Mouse (Mus musculus): ENCODE data around the gene Gm609. TPM values are rescaled to one million over a fixed set of nuclear protein-coding genes. Genes with fewer than 3 reads are reported as not detected.

The Gm609 gene
- polyA plus RNA-seq, 2 experiments = 0.03 TPM; not detected in 1

DNA sequence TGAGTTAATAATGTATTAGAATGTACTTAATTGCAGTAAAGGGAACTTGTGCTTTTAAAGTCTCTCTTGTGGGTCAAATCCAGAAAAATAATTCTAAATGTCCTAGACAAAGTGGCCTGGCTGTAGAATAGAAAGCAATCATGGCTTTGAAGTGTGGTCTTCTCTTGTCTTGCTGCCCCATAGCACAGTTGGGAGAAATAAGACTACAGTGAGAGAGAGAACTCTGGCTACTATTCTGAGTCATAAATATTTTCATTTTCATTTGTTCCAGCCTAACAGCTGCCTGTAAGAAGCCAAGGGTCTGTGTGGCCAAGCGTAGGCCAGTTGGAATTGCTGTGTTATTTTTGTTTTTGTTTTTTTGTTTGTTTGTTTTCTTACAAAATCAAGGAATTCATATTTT lies 128.1 kb downstream of the Gm609 start:
- no peaks in the 10 kb centered on the region for H3K36me3 ChIP-seq (replicated peaks; ENCODE audit: control insufficient read depth, insufficient read depth, low read depth)
- no peak overlapping the region for H3K4me3 ChIP-seq (ENCODE audit: insufficient read depth in 1 of 2, low read depth in 2 of 2, low read length in 2 of 2)
- H3K9ac ChIP-seq (replicated peaks) = no peak overlapping the region
- no peaks in the 10 kb centered on the region for H3K27me3 ChIP-seq (ENCODE audit: control insufficient read depth, insufficient read depth, low read length)
- no peak for ATAC-seq (ENCODE audit: insufficient read depth)
- TF ChIP-seq EP300 (IDR thresholded peaks at IDR 0.05; ENCODE audit: low read depth) (no peak), CTCF (IDR thresholded peaks at IDR 0.05; ENCODE audit: low read depth) (no peak)
- no peak overlapping the region for H3K27ac ChIP-seq
- H3K9me3 ChIP-seq (ENCODE audit: control insufficient read depth, low read length) = no peaks in the 10 kb centered on the region
- WGBS (ENCODE audit: insufficient replicate concordance) = 75% methylated on average over 1 of the region's 1 CpGs
- DNase-seq (ENCODE audit: low read depth in 3 of 3, low spot score in 3 of 3) = no peak
- H3K4me1 ChIP-seq (replicated peaks; ENCODE audit: control insufficient read depth in 2 of 2, insufficient read depth in 2 of 2, low read length in 1 of 2) = no peaks in the 10 kb centered on the region
- no peak overlapping the region for H3K4me2 ChIP-seq (ENCODE audit: low read depth)

DNA sequence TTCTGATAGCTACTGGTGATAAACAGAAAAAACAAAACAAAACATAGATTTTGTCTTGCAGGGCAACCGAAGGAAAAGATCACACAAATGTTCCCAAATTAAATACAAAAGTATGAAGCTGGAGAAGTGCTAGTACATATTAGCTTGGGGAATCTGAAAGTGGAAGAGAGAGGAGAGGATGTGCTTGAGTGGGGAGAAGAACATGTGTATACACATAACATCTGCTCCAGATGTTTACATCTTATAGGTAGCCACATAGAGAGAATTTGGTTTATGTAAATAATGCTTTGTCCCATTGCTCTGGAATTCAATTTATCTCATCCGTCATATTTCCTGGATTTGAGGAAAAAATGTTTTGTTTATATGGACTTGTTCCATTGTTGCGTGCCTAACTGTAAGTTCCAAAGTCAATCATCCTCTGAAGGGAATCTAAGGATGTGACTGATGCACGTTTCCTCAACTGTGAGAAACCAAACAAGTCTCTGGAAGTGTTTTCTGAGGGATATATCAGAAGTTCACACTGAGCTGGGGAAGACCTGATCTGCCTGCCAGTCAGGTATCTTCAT lies 129.2 kb downstream of the Gm609 start:
- 52% methylated on average over 4 of the region's 4 CpGs for WGBS (ENCODE audit: insufficient replicate concordance)
- no peak for ATAC-seq (ENCODE audit: insufficient read depth)

More for the DNA sequence above, 129.2 kb downstream of the Gm609 start:
- H3K4me3 ChIP-seq (ENCODE audit: insufficient read depth in 1 of 2, low read depth in 2 of 2, low read length in 2 of 2) = no peak overlapping the region
- H3K27me3 ChIP-seq (ENCODE audit: control insufficient read depth, insufficient read depth, low read length) = no peaks in the 10 kb centered on the region
- TF ChIP-seq CTCF (IDR thresholded peaks at IDR 0.05; ENCODE audit: low read depth) (no peak), EP300 (IDR thresholded peaks at IDR 0.05; ENCODE audit: low read depth) (no peak)
- no peak overlapping the region for H3K9ac ChIP-seq (replicated peaks)
- H3K27ac ChIP-seq = no peak overlapping the region
- H3K4me1 ChIP-seq (replicated peaks; ENCODE audit: control insufficient read depth in 2 of 2, insufficient read depth in 2 of 2, low read length in 1 of 2) = no peaks in the 10 kb centered on the region
- no peak overlapping the region for H3K4me2 ChIP-seq (ENCODE audit: low read depth)
- no peaks in the 10 kb centered on the region for H3K9me3 ChIP-seq (ENCODE audit: control insufficient read depth, low read length)
- DNase-seq (ENCODE audit: low read depth in 3 of 3, low spot score in 3 of 3) = no peak
- no peaks in the 10 kb centered on the region for H3K36me3 ChIP-seq (replicated peaks; ENCODE audit: control insufficient read depth, insufficient read depth, low read depth)

Other genes with a start within 250 kb of the Gm609 start
- 0.39 and 1.9 TPM in 2 replicates for gene Cd200, start 83.9 kb downstream of the Gm609 start, polyA plus RNA-seq (2012; rRNA removed)
- gene Cd200, start 83.9 kb downstream of the Gm609 start, polyA plus RNA-seq (2014; fragmentation: Nextera tagmentation; extraction: Ambion mirVana) = 0.42 and 0.57 TPM in 2 replicates
- gene Gm17783, start 39.1 kb upstream of the Gm609 start, polyA plus RNA-seq (2012; rRNA removed) = not detected in 2 replicates
- gene Gm17783, start 39.1 kb upstream of the Gm609 start, polyA plus RNA-seq (2014; fragmentation: Nextera tagmentation; extraction: Ambion mirVana) = not detected in 2 replicates
- not detected in 2 replicates for gene Slc9c1, start 42.3 kb upstream of the Gm609 start, polyA plus RNA-seq (2012; rRNA removed)
- gene Slc9c1, start 42.3 kb upstream of the Gm609 start, polyA plus RNA-seq (2014; fragmentation: Nextera tagmentation; extraction: Ambion mirVana) = not detected in 2 replicates
- 0.57 and 0.93 TPM in 2 replicates for gene Gcsam, start 117.4 kb upstream of the Gm609 start, polyA plus RNA-seq (2012; rRNA removed)
- 2.4 and 2.8 TPM in 2 replicates for gene Gcsam, start 117.4 kb upstream of the Gm609 start, polyA plus RNA-seq (2014; fragmentation: Nextera tagmentation; extraction: Ambion mirVana)
- gene BC016579, start 161.1 kb upstream of the Gm609 start, polyA plus RNA-seq (2012; rRNA removed) = 0.14 and 0.20 TPM in 2 replicates
- gene BC016579, start 161.1 kb upstream of the Gm609 start, polyA plus RNA-seq (2014; fragmentation: Nextera tagmentation; extraction: Ambion mirVana) = 0.23 TPM in 2 replicates
- 0.18 and 0.26 TPM in 2 replicates for gene Tmprss7, start 200.7 kb upstream of the Gm609 start, polyA plus RNA-seq (2012; rRNA removed)
- 0.08 and 0.15 TPM in 2 replicates for gene Tmprss7, start 200.7 kb upstream of the Gm609 start, polyA plus RNA-seq (2014; fragmentation: Nextera tagmentation; extraction: Ambion mirVana)
- gene Tagln3, start 231.6 kb upstream of the Gm609 start, polyA plus RNA-seq (2012; rRNA removed) = 0.39 and 0.86 TPM in 2 replicates
- 0.15 TPM in 1 of 2 replicates, not detected in the other for gene Tagln3, start 231.6 kb upstream of the Gm609 start, polyA plus RNA-seq (2014; fragmentation: Nextera tagmentation; extraction: Ambion mirVana)
- 7.2 and 10.1 TPM in 2 replicates for gene Abhd10, start 250.0 kb upstream of the Gm609 start, polyA plus RNA-seq (2012; rRNA removed)
- gene Abhd10, start 250.0 kb upstream of the Gm609 start, polyA plus RNA-seq (2014; fragmentation: Nextera tagmentation; extraction: Ambion mirVana) = 16.5 and 17.3 TPM in 2 replicates